Mouse (Mus musculus) MEL (cell line): ENCODE data around the gene Pik3c2b.

Source experiments
- EP300 ChIP-seq, 2 experiments: IDR thresholded peaks; 2 replicates each; pipeline ENCODE4 v1.6.1; 2011; ENCODE audit warnings: improper control_type of control experiment in 2 of 2, low read length in 2 of 2, low read depth in 1 of 2, mild to moderate bottlenecking in 1 of 2
- GATA1 ChIP-seq: IDR thresholded peaks from 2 replicates; pipeline ENCODE4 v1.6.1; 2011; ENCODE audit warnings: low read depth, low read length, improper control_type of control experiment

DNA sequence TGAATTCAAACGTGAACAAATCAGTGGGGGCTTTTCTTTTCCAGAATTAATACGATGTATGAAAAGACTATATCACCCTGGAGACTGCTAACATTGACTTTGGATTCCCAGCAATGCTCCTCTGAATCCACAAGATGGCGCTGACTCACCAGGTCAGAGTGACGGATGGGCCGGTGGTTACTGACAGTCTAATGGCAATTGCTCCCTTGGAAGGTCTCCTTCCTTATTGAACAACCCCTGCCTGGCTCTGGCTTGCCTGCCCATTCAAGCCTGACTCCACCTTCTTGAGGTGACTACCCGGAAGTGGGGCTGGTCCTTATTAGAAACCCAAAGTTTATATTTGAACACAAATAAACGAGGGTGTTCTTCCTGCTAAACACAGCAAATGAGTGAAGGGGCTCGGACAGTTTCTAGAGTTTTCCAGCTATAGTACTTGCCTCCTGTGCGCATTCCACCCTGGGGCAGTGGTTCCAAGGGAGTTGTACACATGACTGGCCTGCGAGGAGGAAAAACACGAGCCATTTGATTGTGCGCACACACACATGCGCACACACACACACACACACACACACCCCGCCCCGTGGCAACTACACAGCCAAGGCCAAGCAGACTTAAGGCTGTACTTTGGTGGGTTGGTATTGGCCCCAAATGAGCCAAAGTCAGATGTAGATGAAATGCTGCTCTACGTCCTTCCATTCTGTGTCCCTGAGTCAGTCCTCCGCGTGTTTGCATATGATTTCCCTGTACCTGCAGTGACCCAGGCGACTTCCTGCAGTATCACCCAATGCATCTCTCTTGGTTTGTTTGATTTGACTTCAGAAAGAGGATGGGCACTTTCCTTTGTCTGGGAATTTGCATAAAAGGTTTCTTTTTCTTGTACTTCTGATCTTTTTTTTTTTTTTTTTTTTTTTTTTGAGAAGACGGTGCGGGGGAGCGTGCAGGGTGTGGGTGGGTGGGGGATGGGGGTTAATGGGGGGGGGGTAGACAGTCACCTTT lies 100.8 kb downstream of the Pik3c2b start:
- no peak for TF ChIP-seq EP300 (IDR thresholded peaks at IDR 0.05; ENCODE audit: low read depth in 1 of 2, low read length in 2 of 2)
- no peak for TF ChIP-seq GATA1
